Mouse (Mus musculus) C2C12 (cell line): ENCODE measurements around the gene Ripor3.

Experiments
- CTCF ChIP-seq: IDR thresholded peaks from one replicate; pipeline ENCODE4 v1.5.1; 2011; ENCODE audit not compliant: control insufficient read depth, insufficient read depth, insufficient read length
- MAX ChIP-seq: IDR thresholded peaks from one replicate; pipeline ENCODE4 v1.6.1; 2011; ENCODE audit warnings: mild to moderate bottlenecking, control low read depth
- MYOG ChIP-seq: IDR thresholded peaks from one replicate; pipeline ENCODE4 v1.6.1; 2011; ENCODE audit not compliant: control insufficient read depth, insufficient read length; ENCODE audit errors: extremely low read depth

DNA sequence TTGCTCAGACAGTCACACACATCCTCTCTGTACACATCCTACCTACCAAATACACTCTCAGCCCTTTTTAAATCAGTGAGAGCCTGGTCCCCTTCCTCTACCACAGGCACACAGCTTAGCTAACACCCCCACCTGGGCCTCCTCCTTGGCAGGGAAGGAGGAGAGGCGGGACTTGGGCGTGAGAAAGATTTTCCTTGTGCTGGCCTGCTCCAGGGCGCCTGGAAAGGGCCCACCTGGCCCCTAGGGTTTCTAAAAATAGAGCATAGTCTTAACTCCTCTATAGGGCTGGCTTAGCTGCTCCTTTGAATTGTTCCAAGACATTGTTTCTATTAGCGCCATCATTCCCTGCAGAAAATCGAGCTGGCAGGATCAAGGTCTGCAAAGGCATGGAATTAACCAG, 35.4 kb upstream of the Ripor3 start:
- TF ChIP-seq CTCF (no peak), MYOG (no peak), MAX (no peak)
